Mouse (Mus musculus): ENCODE data around the gene Coq4.

- TF ChIP-seq CTCF (IDR thresholded peaks at IDR 0.05; ENCODE audit: extremely low read depth, insufficient read depth, insufficient read length, insufficient replicate concordance) = no peak
- TF ChIP-seq POLR2A (IDR thresholded peaks at IDR 0.05; ENCODE audit: low read depth, low read length) = no peak
Observed at GRCm38 (mm10) chr2:29844115-29844514, 56.8 kb downstream of the Coq4 start.
